Mouse (Mus musculus) spleen, adult 18-20 months (tissue): ENCODE data around the gene Foxe1.

Experiments
- DNase-seq, 2 experiments: peaks; one replicate each; pipeline ENCODE4 v3.0.0; 2022; ENCODE audit warnings: mixed read lengths in 2 of 2

Gene Foxe1

DNA sequence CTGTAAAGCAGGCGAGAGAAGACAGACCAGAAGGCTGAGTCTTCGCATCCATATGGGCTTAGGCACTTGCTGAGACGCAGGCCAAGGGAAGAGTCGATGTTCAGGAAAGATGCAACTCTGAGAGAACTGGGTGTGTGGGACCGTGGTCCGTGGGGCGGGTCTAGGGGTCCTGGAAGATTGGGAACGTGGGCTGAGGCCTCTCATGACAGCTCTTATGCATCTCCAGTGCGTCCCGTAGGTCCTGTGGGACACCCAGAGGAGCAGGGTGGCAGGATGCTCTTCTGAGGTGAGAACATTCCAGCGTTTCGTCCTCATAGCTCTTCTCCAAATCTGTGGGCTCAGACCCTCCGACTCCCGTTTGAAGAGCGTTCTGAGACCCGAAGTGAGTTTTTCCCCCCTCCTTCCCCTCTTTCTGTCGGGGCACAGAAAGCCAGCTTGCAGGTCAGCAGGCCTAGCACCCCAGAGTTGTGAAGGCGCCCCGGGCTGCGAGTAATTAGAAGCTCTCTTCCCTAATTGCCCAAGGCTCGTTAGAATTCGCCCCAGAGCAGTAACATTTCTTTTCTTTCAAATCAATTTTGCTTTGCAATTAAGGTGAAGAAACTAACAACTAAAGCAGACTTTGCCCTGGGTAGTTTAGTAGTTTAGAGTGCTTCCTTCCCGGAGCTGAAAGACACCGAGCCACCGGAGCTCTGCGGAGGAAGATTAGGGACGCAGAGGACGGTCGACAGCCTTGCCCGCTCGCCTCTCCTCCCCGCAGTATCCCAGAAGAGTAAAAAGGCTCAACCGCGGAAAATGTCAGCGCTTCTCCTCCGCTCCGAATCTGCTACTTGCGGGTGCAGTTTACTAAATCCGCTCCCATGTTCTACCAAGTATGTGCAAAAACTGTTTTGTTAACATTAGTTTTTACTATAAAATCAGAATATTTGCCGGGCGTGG is 4.4 kb downstream of the Foxe1 start:
- no peak for DNase-seq

DNA sequence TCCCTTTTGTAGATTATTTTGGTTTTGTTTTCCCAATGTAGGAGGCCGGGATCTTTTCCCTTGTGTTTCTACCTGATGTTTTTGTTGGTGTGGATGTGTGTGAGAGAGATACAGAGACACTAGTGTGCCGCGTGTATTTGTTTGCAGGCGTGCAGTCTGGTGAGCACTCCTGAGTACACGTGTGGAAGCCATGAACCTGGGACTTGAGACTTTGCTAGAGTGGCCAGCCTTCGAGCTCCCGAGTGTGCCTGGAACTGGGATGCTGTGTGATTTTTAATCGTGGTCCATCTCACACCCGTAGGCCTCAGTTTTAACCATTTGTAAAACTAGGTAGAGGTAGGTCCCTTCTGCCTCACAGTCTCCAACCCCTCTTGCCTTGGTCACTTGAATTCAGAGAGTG is 5.5 kb downstream of the Foxe1 start:
- no peak for DNase-seq

DNA sequence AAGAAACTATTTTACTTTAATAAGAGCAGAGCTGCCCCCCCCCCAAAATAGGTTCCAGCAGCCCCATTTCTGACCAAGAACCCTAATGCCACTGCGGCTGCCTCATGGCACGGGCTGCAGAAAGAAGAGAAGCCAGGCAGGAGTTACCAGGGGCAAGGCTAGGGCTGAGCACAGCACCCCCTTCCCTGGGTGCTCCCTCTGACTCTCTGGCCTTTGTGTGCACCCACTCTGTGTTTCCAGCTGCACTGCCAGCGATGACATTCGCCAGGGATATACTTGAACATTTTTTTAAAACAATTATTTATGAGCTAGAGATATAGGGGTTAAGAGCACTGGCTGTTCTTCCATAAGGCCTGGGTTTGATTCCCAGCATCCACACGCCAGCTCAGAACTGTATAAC is 6.1 kb downstream of the Foxe1 start:
- DNase-seq = no peak

DNA sequence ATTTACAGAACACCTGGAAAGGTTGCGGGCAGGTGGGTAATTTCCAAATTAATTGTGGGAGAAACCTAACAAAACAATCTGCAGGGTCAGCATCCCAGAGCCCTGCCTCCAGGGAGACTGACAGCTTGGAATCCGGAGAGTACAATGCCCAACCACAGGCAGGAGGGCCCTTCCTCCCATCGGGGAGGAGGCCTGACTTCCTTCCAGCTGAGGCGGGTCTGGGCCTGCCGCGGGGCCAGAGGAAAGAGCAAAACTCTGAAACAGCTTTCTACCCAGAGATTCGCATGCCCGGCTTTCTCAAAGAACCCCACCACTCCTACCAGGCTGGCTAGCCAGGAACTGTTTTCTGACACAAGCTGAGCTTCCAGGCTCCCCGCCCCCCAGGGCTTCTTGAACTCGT is 9.6 kb downstream of the Foxe1 start:
- no peak for DNase-seq

DNA sequence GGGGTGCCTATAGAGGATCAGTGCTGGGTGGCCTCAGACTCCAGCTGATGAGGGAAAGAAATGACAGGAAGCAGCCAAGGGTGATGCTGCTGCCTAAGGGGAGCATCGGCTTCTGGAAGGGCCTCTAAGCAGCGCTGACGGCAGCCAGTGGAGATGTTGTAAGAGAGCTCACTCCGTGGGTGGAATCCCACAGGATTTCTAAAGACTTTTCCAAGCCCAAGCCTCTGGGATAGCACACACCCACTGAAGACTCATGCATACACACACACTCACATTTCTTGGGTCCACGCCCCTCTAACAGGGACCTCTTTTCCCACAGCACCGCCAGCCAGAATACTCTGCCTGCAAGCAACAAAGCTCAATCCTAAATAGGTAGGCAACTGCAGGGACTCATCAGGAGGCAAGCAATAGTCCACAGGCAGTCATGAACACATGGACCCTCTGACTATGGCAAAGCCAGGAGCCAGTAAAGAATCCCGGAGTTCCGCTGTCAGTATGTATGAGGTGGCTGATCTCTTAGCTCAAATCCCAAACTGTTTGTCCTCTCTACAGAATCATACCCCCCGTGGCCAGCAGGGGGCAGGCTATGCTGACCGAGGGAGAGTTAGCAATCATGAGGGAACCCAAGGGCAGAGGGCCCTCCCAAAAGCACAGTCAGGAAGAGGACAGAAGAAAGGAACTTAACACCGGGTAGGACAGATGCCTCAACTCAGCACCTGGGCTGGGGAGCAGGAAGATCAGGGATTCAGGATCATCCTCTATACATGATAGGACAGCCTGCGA is 13.1 kb downstream of the Foxe1 start:
- peak; percentile 26 to 66 for DNase-seq

DNA sequence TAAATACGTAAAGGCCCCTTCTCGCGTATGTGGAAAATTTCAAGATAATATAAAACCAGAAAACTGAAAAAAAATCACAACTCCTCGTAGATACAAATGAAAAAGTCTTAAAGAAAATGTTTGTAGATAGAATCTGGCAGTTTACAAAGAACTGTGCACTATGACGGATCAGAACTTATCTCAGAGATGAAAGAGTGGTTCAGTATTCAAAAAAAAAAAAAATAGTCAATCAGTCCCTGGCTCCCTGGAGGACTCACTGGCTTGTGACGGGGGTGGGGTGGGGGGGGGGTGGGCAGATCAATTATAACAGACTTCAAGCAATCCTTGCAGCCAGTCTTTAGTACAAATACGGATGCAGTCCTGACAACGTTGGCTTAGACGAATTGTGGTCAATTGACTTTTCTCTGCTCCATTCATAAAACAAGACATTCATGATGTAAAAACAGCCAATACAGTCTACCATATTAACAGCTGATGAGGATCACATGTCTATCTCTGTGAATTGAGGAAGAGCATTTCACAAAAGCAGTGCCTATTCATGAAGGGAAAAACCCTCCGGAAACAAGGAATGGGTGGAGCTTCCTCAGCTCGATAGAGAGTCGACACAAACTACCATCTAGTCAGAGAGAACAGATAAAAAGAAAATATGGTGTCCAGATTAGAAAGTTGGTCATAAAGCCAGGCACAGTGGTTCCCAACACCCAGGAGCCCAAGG is 16.3 kb downstream of the Foxe1 start:
- DNase-seq = no peak

DNA sequence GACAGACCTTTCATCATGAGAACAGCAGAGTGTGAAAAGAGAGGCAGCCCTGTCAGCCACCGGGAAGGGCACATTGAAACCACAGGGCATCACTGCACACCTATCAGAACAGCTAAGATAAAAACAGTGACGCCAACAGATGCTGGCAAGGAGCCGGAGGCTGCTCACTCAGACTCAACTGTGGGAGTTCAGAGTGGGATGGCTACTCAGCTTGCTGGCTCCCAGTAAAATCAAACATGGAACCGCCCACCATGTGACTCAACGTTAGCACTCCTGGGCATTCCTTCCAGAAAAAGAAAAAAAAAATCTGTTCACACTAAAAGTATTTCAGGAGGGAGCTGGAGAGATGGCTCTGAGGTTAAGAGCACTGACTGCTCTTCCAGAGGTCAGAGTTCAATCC is 17.8 kb downstream of the Foxe1 start:
- no peak for DNase-seq

DNA sequence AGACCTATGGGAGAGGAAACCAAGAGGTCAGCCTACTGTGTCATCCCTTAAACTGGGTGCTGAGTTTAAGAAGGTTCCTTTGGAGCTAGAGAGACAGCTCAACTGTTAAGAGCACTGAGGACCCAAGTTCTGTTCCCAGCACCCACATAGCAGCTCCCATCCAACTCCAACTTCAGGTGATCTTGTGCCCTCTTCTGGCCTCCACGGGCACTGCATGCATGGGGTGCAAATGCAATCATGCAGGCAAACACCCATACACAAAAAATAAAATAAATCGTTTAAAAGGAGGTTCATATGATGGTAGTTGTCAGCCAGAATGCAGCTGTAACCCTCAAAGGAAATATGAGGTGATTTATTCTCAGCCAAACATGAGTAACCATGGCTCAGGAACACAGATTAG is 21.0 kb downstream of the Foxe1 start:
- DNase-seq = no peak

DNA sequence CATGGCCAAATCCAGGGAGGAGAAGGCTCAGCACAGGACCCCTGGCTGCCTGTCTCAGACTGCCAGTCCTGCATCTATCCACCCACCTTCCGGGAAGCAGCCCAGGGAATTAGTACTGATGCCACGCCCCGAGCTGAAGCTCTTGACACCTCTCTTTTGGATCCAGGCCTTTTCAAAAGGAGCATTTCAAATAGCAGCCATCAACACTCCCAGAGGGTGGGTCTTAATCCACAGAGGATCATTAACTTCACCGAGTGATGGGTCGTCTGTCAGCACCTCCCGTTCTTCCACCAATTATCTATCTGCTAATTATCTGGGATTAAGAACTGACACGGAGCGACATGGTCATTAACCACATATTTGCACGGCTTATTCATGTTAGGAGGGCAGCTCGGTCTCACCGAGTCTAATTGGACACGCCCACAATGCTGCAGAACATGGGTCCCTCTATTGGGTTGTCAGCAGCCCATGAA is 24.1 kb downstream of the Foxe1 start:
- no peak for DNase-seq

DNA sequence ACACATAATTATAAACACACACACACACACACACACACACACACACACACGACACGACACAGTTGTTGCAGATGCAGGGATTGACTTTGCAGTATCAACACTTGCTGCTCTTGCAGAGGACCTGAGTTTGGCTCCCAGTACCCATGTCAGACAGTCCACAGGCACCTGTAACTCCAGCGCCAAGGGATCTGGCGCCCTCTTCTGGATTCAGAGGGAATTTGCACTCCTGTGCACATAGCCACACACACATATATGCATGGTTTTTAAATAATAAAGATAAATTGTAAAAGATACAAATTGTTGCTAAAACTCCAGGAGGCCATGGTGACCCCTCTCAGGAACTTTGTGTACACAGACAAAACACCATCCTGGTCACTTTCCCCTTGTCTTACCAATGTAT is 25.7 kb downstream of the Foxe1 start:
- no peak for DNase-seq

DNA sequence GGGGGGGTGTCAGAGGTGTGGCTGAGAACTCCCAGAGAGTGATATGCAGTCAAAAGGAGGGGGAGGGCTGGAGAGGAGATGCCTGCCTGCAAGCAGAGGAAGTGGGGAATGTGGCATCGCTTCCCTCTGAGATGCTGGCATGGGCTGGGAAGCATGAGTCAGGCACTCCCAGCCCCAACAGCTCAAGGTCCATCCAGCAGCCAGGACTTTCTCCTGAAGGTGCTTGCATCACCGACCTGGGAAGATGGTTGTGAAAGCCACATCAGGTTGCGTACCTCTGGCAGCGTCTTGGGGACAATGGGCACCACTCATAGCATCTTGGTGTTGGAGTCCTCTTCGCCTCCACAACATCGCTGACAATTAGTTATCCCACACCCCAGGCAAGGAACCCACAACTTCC is 27.0 kb downstream of the Foxe1 start:
- no peak for DNase-seq

DNA sequence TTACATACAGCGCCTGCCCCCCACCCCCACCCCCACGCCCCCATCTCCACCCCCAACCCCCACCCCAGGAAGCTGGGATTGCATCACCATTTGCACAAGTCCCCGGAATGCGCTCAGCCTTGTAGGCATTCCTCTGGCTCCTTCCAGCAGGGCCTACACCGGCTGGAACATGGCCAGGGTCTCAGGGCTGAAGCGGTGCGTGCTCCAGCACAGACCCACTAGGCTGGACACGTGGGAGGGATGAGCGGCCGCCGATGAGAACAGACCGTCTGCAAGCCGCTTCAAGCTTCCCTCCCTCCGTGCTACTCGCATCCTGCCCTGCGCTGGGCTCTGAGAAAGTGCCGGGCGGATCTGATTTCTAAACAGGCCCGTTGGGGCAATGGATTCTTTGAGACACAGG is 27.6 kb downstream of the Foxe1 start:
- no peak for DNase-seq

DNA sequence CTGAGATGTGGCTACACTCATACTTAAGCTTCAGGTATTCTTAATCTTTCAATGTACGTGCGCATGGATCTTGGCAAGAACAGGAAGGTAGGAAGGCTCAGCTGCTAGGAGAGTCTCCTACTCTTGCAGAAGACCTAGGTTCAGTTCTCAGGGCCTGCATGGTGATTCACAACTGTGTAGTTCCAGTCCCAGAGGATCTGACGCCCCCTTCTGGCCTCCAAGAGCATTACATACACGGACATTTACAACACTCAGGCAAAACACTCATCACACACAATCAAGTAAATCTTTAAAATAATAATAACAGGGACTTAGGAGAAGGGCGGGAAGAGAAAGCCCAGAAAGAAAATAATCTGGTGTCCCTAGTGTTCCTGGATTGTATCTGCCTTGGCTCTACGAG is 31.0 kb downstream of the Foxe1 start:
- peak in 1 of 2 experiments; percentile 43 for DNase-seq

DNA sequence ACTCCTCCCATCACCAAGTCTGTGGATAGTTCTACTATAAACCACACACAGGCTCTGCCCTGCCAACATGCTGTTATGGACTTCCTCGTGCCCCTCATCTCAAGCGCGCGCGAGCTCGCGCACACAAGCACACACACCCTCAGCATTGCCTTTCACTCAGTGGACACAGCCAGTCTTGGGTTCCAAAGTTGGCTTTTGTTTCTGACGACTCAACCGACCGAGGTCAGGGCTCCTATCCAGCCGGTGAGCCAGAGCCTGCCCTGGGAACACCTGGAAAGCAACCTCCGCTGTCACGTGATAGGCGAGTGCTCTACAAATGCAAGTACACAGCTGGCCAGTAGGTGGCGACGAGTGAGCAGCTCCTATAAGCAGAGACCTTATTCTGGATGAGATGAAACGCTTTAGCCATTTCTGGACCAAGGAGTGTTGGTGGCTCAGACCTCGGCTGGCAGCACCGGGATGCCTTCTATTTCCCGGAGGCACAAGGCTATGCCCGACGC is 31.5 kb downstream of the Foxe1 start:
- peak; percentile 62 to 75 for DNase-seq

DNA sequence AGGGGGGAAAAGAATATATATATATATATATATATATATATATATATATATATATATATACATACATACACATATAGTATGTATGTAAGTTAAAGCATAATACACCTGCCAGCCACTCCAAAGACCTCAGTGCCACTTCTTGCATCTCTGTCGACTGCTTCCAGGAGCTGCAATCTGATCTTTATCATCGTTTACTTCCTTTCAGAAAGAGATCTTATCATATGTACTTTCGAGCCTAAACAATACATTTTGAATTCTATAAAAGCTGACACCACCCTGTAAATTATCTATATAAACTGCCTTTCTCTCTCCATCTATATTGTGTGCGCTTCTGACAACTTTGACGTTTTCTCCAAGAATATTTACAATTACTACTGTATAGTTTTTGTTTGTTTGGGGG is 45.1 kb downstream of the Foxe1 start:
- no peak for DNase-seq

DNA sequence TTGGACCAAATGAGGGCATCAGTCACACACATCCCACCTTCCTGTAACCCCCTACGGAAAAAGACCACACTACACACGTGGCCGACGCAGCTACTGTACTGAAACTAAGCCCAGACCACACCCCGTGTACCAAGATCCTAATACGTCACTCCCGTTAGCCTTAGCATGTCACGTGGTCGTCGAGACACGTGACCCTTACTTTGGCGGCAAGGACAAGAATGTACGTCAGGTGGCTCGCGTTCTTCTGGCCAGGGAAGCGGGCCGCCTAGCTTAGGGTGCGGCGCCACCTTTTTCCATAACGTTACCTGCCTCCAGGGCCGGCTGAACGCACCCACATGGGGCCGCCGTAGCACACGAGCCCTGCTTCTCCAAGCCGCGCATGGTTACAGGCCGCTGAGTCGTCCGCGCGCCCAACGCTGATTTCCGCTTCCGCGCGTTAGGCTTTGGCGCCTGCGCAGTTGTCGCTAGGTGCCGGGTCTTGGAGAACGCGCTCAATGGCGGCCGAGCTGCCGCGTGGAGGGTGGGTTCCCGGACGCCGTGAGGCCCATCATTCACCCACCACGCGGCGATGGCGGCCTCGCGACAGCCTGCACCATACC is 45.7 kb downstream of the Foxe1 start, which contains the start of gene Trmo:
Gene Trmo (minus strand): TSS at position 425 of the 599 bp plus-strand sequence.
- DNase-seq = peak; percentile 90 to 92

DNA sequence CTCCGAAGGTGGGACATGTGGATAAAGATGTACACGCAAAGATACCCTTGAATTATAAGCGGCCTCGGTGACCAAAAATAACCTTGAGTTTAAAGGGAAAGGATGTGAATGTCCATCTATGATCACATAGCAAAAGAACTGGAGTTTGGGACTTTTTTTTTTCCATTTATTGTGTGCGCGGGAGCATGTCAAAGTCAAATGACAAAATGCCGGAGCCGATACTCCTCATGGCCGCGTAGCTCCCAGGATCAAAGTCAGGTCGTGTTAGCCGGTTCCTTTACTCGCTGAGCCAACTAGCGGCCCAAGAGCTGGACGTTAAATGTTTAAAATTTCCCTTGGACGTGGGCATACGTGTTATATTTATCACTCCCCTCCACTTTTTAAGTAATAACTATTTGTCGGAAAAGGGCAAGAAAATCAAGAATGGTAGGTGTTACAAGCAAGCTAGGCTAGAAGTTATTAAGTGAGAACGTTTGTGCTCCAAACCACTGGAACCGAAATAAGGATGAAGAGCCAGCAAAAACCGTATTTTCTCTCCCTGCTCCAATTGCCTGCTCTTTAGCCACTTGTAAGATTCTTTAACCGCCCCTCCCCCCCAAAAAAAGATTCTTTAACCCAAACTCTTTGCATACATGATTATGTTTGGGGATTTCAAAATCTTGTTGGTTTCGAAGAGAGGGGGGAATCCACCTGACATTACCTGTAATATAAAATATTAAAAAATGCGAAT is 46.4 kb downstream of the Foxe1 start:
- no peak for DNase-seq

DNA sequence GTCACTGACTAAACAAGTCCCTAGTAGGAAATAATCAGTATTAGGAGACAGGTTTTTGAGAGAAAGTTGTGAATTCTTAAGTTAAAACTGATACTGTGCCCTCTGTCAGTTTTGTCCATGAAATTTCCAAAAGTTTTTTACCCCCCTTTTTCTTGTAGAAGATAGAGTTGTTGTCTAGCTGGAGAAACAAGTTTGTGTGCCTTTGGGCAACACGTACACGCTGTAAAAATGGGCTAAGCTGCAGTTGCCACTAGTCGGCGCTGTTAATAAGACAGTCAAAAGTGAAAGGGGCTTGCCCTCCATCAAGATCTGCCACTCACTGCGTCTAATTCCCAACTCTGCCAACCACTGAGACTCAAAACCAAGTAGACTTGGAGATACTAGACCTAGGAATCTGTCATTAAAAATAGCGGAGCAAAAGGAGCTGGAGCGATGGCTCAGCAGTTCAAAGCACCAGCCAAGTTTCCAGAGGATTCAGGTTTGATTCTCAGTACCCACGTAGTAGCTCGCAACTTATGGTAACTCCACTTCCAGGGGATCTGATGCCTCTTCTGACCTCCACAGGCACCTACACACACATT is 47.1 kb downstream of the Foxe1 start:
- DNase-seq = peak; percentile 67 to 82

DNA sequence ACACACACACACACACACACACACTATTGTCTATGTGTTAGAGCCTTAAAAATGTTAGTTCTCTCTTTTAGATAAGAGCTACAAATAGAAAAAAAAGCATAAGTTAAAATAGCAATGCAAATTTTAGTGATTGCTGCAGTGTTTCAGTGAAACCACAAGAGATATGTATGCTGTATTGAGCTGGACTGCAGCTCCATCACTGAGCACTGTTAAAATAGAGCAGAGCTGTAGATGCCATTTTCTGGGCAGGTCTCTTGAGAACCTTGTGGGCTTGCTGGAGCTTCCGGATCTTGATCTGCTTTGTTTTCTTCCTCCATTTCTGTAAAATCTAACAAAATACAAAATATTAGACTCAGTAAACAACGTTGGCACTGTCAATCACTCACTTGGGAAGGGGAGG is 51.0 kb downstream of the Foxe1 start:
- no peak for DNase-seq

DNA sequence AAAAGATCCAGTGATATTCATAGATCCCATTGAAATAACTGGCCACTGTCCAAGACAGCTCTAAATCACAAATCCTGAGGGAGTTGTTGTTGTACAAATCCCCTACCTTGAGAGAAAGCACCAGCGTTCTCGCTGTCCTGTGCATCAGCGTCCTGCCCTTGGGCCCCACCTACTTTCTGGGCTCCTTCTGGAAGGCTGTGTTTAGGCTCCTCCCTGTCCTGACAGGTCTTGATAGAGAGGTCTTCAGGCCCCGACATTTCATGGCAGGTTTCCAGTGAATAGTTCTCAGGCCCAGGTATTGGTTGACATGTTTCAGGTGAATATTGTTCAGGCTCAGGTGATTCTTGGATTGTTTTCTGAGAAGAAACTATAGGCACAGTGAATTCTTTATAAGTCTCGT is 52.3 kb downstream of the Foxe1 start:
- no peak for DNase-seq
